In genomic region chr14:55313615-55314014, GRCm38 (mm10) we compare ENCODE assay signal across 24 mouse cellular contexts.
A peak's percentile ranks its signal among the peaks of the same experiment; 100 is the strongest.
DNase-seq lines count a peak whose midpoint lies in the region; ATAC-seq lines count a peak whose summit lies in the region.
"Had no signal": no experiment of that assay in that cellular context is flagged by ENCODE, and none has a peak within 500 bp of the region (broad histone marks: within the 10 kb centered on the region; RNA-seq: fewer than 3 reads in every experiment).

No protein-coding gene starts in this region.

- peak overlapping the region; percentile 84 for H3K27ac ChIP-seq in heart, embryonic 10.5 days
- peak overlapping the region; percentile 97 for H3K27ac ChIP-seq in heart, embryonic 13.5 days (replicated peaks)
- H3K27ac ChIP-seq in heart, embryonic 15.5 days = peak overlapping the region; percentile 90
- H3K27ac ChIP-seq in hindbrain, embryonic 14.5 days = no peak overlapping the region
- H3K27ac ChIP-seq: gastrocnemius, adult 2 months; hindbrain, embryonic 10.5 days; hindbrain, embryonic 13.5 days; hindbrain, postnatal 0 days had no signal

- whole genome bisulfite sequencing in heart, embryonic 10.5 days = 40% methylated on average over 6 of the region's 6 CpGs
- WGBS in heart, embryonic 13.5 days = 10% methylated on average over 5 of the region's 6 CpGs
- WGBS in heart, embryonic 15.5 days = 32% methylated on average over 6 of the region's 6 CpGs
- WGBS in hindbrain, embryonic 14.5 days = 78% methylated on average over 6 of the region's 6 CpGs

- no peaks in the 10 kb centered on the region for H3K27me3 ChIP-seq in heart, embryonic 10.5 days (ENCODE audit: insufficient read depth, poor library complexity, severe bottlenecking)
- H3K27me3 ChIP-seq in heart, embryonic 13.5 days (replicated peaks) = no peaks in the 10 kb centered on the region
- H3K27me3 ChIP-seq in heart, embryonic 15.5 days = no peaks in the 10 kb centered on the region
- no peaks in the 10 kb centered on the region for H3K27me3 ChIP-seq in hindbrain, embryonic 14.5 days (ENCODE audit: control insufficient read depth, insufficient read depth, low read length)
- H3K27me3 ChIP-seq: hindbrain, embryonic 13.5 days had no signal

- DNase-seq in heart, embryonic 10.5 days (ENCODE audit: low spot score) = no peak
- DNase-seq in heart, postnatal 36 days = no peak
- peak; percentile 15 to 36 for DNase-seq in heart, postnatal 10 days
- DNase-seq in cerebellum, adult 11 months = no peak
- DNase-seq in hindbrain, embryonic 14.5 days (ENCODE audit: low spot score) = no peak
- DNase-seq in kidney, adult 9 months = no peak
- DNase-seq: adrenal gland, adult 2 months; adrenal gland, postnatal 25 days; cerebellum, adult 18-20 months; cerebellum, adult 9-10 months; cerebellum, postnatal 14 days; forebrain, postnatal 0 days; gastrocnemius, adult 2 months; gastrocnemius, postnatal 14 days; kidney, adult 18-20 months had no signal

- peak overlapping the region; percentile 16; the same call in 1 of the 2 replicates for H3K4me2 ChIP-seq in heart, embryonic 13.5 days
- peak overlapping the region; percentile 13 for H3K4me2 ChIP-seq in heart, embryonic 15.5 days
- H3K4me2 ChIP-seq in hindbrain, embryonic 14.5 days (replicated peaks) = no peak overlapping the region
- H3K4me2 ChIP-seq: hindbrain, embryonic 13.5 days had no signal

- peaks cover 12% of the 10 kb centered on the region for H3K4me1 ChIP-seq in heart, embryonic 10.5 days
- H3K4me1 ChIP-seq in heart, embryonic 13.5 days = peaks cover 14% of the 10 kb centered on the region
- peaks cover 5% of the 10 kb centered on the region; the same call in 1 of the 2 replicates for H3K4me1 ChIP-seq in heart, embryonic 15.5 days (replicated peaks)
- no peaks in the 10 kb centered on the region for H3K4me1 ChIP-seq in hindbrain, embryonic 14.5 days (replicated peaks; ENCODE audit: control insufficient read depth, insufficient read depth, low read length)
- H3K4me1 ChIP-seq: hindbrain, embryonic 10.5 days; hindbrain, embryonic 13.5 days had no signal

- peak; percentile 58; the same call in 1 of the 2 replicates for ATAC-seq in heart, embryonic 13.5 days (ENCODE audit: extremely low read depth, insufficient number of reproducible peaks, low FRiP score, low TSS enrichment)
- peak; percentile 87 for ATAC-seq in heart, embryonic 15.5 days (replicated peaks; ENCODE audit: insufficient number of reproducible peaks, insufficient read depth, low FRiP score, low read depth)
- ATAC-seq in hindbrain, embryonic 14.5 days (ENCODE audit: low FRiP score) = no peak
- ATAC-seq: CD4-positive, CD25-positive, alpha-beta regulatory T cell, adult 4 months; forebrain, embryonic 14.5 days; forebrain, postnatal 0 days; hindbrain, postnatal 0 days; inflammation-experienced regulatory T-cells, adult 6 months; intestine, embryonic 16.5 days had no signal

- intact Hi-C loops in heart, postnatal 36 days (cut with DNase I) = no loop called here
- intact Hi-C loops in heart, postnatal 10 days (cut with DNase I) = no loop called here

- 0 out of 2 replicates have a peak overlapping the region, but pooled peaks have one; percentile 8 for H3K4me3 ChIP-seq in heart, embryonic 10.5 days
- no peak overlapping the region for H3K4me3 ChIP-seq in heart, embryonic 13.5 days
- H3K4me3 ChIP-seq in heart, embryonic 15.5 days = no peak overlapping the region
- H3K4me3 ChIP-seq in hindbrain, embryonic 14.5 days (replicated peaks; ENCODE audit: low read length) = no peak overlapping the region
- H3K4me3 ChIP-seq: gastrocnemius, adult 2 months; hindbrain, embryonic 10.5 days; hindbrain, embryonic 13.5 days had no signal

- H3K9ac ChIP-seq in heart, embryonic 13.5 days = no peak overlapping the region
- H3K9ac ChIP-seq in heart, embryonic 15.5 days = no peak overlapping the region
- no peak overlapping the region for H3K9ac ChIP-seq in hindbrain, embryonic 14.5 days
- H3K9ac ChIP-seq: forebrain, postnatal 0 days; hindbrain, embryonic 13.5 days had no signal

- no peaks in the 10 kb centered on the region for H3K9me3 ChIP-seq in heart, embryonic 10.5 days
- no peaks in the 10 kb centered on the region; the same call in 1 of the 2 replicates for H3K9me3 ChIP-seq in heart, embryonic 13.5 days
- no peaks in the 10 kb centered on the region for H3K9me3 ChIP-seq in heart, embryonic 15.5 days (replicated peaks)
- no peaks in the 10 kb centered on the region for H3K9me3 ChIP-seq in hindbrain, embryonic 14.5 days (ENCODE audit: control insufficient read depth, low read length)
- H3K9me3 ChIP-seq: hindbrain, embryonic 10.5 days; hindbrain, embryonic 13.5 days had no signal

- H3K36me3 ChIP-seq in heart, embryonic 10.5 days = no peaks in the 10 kb centered on the region
- H3K36me3 ChIP-seq in heart, embryonic 13.5 days = no peaks in the 10 kb centered on the region
- H3K36me3 ChIP-seq in heart, embryonic 15.5 days = no peaks in the 10 kb centered on the region
- no peaks in the 10 kb centered on the region for H3K36me3 ChIP-seq in hindbrain, embryonic 14.5 days (replicated peaks; ENCODE audit: control insufficient read depth, insufficient read depth)
- H3K36me3 ChIP-seq: hindbrain, embryonic 10.5 days; hindbrain, embryonic 13.5 days had no signal

Comparison
In these comparisons a context has a peak if more than half of its experiments do, and no peak if none do; other contexts are left out.
1. DNase-seq: peak in heart, postnatal 10 days (2 of 2); none in heart, embryonic 10.5 days (single experiment), heart, postnatal 36 days (0 of 2), cerebellum, adult 11 months (single experiment), hindbrain, embryonic 14.5 days (single experiment) and kidney, adult 9 months (single experiment).